Mouse (Mus musculus) hindbrain, embryonic 16.5 days (tissue): ENCODE measurements around the gene Prdx5. TPM values are rescaled to one million over a fixed set of nuclear protein-coding genes. Genes with fewer than 3 reads are reported as not detected.

Experiments used
- ATAC-seq: fragments of 200-750 bp; cut with Nextera tagmentation; 2 replicates; pipeline ENCODE4 v1.8.0; 2017; ENCODE audit warnings: moderate TSS enrichment, moderate library complexity
- H3K27ac ChIP-seq: fragments of 300-500 bp; sonication (generic); 2 replicates; pipeline ENCODE4 v1.5.1; 2014; ENCODE audit warnings: low read depth, mild to moderate bottlenecking, control low read depth, low read length, moderate library complexity
- H3K27me3 ChIP-seq: fragments of 300-500 bp; sonication (generic); replicated peaks from 2 replicates; pipeline ENCODE4 v1.6.1; 2014; ENCODE audit warnings: low read length; ENCODE audit not compliant: control insufficient read depth, insufficient read depth
- H3K36me3 ChIP-seq: fragments of 300-500 bp; sonication (generic); 2 replicates; pipeline ENCODE4 v1.6.1; 2014; ENCODE audit warnings: mild to moderate bottlenecking, low read length, moderate library complexity, mixed read lengths; ENCODE audit not compliant: control insufficient read depth, insufficient read depth
- H3K4me1 ChIP-seq: fragments of 300-500 bp; sonication (generic); 2 replicates; pipeline ENCODE4 v1.6.1; 2014; ENCODE audit warnings: low read depth, low read length; ENCODE audit not compliant: control insufficient read depth, insufficient read depth
- H3K4me2 ChIP-seq: fragments of 300-500 bp; sonication (generic); 2 replicates; pipeline ENCODE4 v1.6.1; 2014; ENCODE audit warnings: mild to moderate bottlenecking, low read length, control low read depth, moderate library complexity
- H3K4me3 ChIP-seq: fragments of 300-500 bp; sonication (generic); 2 replicates; pipeline ENCODE4 v1.5.1; 2014; ENCODE audit warnings: mild to moderate bottlenecking, low read length, control low read depth, moderate library complexity
- H3K9ac ChIP-seq: fragments of 300-500 bp; sonication (generic); 2 replicates; pipeline ENCODE4 v1.6.1; 2014; ENCODE audit warnings: low read depth, mild to moderate bottlenecking, control low read depth, low read length, moderate library complexity
- H3K9me3 ChIP-seq: fragments of 300-500 bp; sonication (generic); 2 replicates; pipeline ENCODE4 v1.6.1; 2014; ENCODE audit warnings: mild to moderate bottlenecking, low read length, moderate library complexity; ENCODE audit not compliant: control insufficient read depth
- WGBS: fragments of 180-500 bp; shearing (Covaris S2); extraction: QIAGEN DNeasy Blood & Tissue Kit; methylation state at CpG from one replicate; pipeline ENCODE4 v1.1.7; 2014; 5-methylcytosine and 5-hydroxymethylcytosine counted together
- microRNA-seq: library from miRNA; unstranded; fragments of <30 nt; microRNA quantifications from one replicate; pipeline ENCODE4, GENCODE M21; 2017
- polyA plus RNA-seq: library from polyadenylated mRNA; unstranded; fragments of >200 nt; fragmentation: Nextera tagmentation; extraction: Ambion mirVana; gene quantifications from 2 replicates; pipeline ENCODE4 v1.2.1, GENCODE M21; 2015

Gene Prdx5
- polyA plus RNA-seq, 1 experiment from 2014 or later, result 532 TPM

DNA sequence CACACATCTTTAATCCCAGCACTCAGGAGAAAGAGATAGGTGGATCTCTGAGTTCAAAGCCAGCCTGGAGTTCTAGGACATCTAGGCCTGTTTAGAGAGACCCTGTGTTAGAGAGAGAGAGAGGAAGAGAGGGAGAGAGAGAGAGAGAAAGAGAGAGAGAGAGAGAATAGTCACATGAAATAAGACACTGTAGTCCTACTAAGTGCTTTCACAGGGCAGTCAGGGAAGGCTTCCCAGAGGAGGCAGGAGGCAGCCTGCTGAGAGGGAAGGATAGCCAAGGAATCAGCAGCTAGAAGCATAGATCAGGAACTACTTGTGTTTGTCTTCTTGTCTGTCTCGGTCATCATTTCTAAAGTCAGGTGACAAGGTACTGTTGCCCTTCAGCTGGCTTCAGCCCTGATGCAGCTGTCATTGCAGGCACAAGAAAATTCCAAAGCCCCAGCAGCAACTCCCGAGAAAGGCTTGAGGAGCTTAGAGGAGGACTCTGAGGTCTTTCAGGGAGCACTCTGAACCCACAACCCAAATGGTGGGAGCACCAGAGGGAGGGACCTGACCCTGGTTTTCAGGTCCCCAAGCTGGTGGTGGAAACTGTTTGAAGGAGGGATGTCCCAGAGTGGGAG lies 50.8 kb downstream of the Prdx5 start:
- no peaks in the 10 kb centered on the region for H3K9me3 ChIP-seq
- no peak overlapping the region for H3K9ac ChIP-seq
- ATAC-seq, result no peak
- H3K4me1 ChIP-seq, result peaks cover 11% of the 10 kb centered on the region; the same call in 1 of the 2 replicates
- no peaks in the 10 kb centered on the region for H3K27me3 ChIP-seq
- no peak overlapping the region for H3K27ac ChIP-seq
- H3K4me2 ChIP-seq, result no peak overlapping the region
- no peaks in the 10 kb centered on the region for H3K36me3 ChIP-seq
- H3K4me3 ChIP-seq, result no peak overlapping the region
- 88% methylated on average over 2 of the region's 2 CpGs for WGBS

DNA sequence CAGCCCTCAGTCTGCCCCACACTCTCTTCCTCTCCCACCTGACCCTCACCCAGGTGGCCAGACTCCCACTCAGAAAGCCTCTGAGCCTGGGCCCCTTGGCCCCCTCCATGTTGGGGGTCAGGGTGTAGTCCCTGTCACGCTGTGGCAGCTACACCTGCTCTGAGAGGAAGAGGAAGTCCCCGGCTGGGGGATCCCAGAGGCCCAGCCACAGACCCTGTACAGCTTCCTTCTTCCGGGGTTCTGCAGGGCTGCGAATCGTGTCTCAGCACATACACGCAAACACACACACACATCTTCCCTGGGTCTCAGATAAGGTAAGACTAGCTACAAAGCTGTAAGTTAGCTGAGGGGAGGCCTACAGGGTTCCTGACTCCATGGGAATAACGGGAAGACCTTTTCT lies 51.9 kb downstream of the Prdx5 start, which contains the start of gene Ccdc88b:
Gene Ccdc88b (minus strand): TSS at position 181 of the 400 bp plus-strand sequence.
- no peaks in the 10 kb centered on the region for H3K9me3 ChIP-seq
- H3K36me3 ChIP-seq, result no peaks in the 10 kb centered on the region
- H3K9ac ChIP-seq, result no peak within 1 kb of the TSS
- no peak within 1 kb of the TSS for H3K27ac ChIP-seq
- H3K4me3 ChIP-seq, result no peak within 1 kb of the TSS
- no peak within 1 kb of the TSS for H3K4me2 ChIP-seq
- peaks cover 11% of the 10 kb centered on the region; the same call in 1 of the 2 replicates for H3K4me1 ChIP-seq
- no peaks in the 10 kb centered on the region for H3K27me3 ChIP-seq
- WGBS, result 81% methylated on average over 7 of the region's 7 CpGs
- no peak for ATAC-seq

DNA sequence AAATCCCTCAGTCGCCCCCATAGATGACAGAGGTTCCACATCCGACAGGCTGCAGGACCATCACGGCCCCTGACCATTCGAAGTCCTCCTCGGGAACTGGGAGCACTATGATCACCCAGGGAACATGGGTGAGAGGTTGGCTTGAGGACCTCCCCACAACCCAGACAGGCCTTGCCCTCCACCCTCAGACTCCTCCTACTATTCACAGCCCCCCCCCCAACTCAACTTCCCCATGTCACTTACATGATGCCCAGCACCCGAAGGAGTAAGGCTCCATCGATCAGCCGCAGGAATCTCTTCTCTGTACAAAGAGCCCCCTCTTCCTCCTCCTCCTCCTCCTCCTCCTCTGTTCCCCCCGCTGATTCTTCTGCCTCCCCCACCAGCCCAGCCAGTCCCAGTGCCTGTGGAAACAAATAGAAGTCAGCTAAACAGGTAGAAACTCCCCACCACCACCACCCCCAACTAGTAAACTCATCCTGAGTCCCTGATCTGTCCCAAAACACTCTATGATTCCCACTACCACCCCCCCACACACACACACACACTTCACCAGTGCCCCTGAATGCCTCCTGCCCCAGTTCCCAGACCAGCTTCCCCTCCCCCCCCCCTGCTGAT lies 52.4 kb downstream of the Prdx5 start:
- WGBS, result 78% methylated on average over 9 of the region's 9 CpGs
- H3K27me3 ChIP-seq, result no peaks in the 10 kb centered on the region

DNA sequence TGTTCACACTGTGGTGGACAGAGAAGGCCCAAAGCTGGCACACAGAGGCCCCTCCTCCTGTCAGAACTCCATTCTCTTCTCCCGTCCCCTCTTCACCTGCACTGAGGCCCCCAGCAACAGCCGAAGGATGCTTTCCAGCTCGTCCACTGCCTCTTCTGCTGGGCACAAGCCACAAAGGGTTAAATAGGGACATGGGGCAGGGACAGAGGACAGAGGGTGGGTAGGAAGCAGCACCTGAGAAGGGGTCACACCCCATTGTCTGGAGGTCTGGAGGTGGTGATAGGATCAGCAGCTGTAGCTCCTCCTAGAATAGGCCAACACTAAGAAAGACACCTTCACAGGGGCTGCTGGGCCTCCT lies 52.9 kb downstream of the Prdx5 start:
- 44% methylated on average over 3 of the region's 3 CpGs for WGBS
- Histone ChIP-seq H3K9ac (no peak overlapping the region), H3K27ac (no peak overlapping the region), H3K27me3 (no peaks in the 10 kb centered on the region), H3K4me3 (no peak overlapping the region), H3K36me3 (no peaks in the 10 kb centered on the region), H3K4me1 (peaks cover 11% of the 10 kb centered on the region; the same call in 1 of the 2 replicates), H3K9me3 (no peaks in the 10 kb centered on the region), H3K4me2 (no peak overlapping the region)
- ATAC-seq, result no peak

More for the DNA sequence above, 52.4 kb downstream of the Prdx5 start:
- Histone ChIP-seq H3K27ac (no peak overlapping the region), H3K9me3 (no peaks in the 10 kb centered on the region), H3K4me1 (peaks cover 11% of the 10 kb centered on the region; the same call in 1 of the 2 replicates), H3K4me3 (no peak overlapping the region), H3K9ac (no peak overlapping the region), H3K4me2 (no peak overlapping the region), H3K36me3 (no peaks in the 10 kb centered on the region)
- ATAC-seq, result no peak

Small RNA genes lying within 50 kb of the gene (microRNA-seq; reads per million reads assigned to microRNA genes)
- gene Mir6990, result 1.2 reads per million

Other genes with a start within 250 kb of the Prdx5 start
- gene Rps6ka4, start 69.5 kb downstream of the Prdx5 start, polyA plus RNA-seq, result 17.3 and 17.4 TPM in 2 replicates
- 0.80 and 0.85 TPM in 2 replicates for gene Ccdc88b, start 51.9 kb downstream of the Prdx5 start, polyA plus RNA-seq
- gene Trmt112, start 408 bp downstream of the Prdx5 start, polyA plus RNA-seq, result 93.9 and 101 TPM in 2 replicates
- 17.7 and 17.8 TPM in 2 replicates for gene Esrra, start 11.7 kb upstream of the Prdx5 start, polyA plus RNA-seq
- gene Catsperz, start 15.3 kb upstream of the Prdx5 start, polyA plus RNA-seq, result 2.9 and 3.3 TPM in 2 replicates
- 14.4 and 19.1 TPM in 2 replicates for gene Kcnk4, start 24.4 kb upstream of the Prdx5 start, polyA plus RNA-seq
- 96.0 and 109 TPM in 2 replicates for gene Bad, start 31.8 kb upstream of the Prdx5 start, polyA plus RNA-seq
- gene Gpr137, start 32.4 kb upstream of the Prdx5 start, polyA plus RNA-seq, result 67.1 and 77.6 TPM in 2 replicates
- 89.4 and 96.8 TPM in 2 replicates for gene Ppp1r14b, start 64.9 kb upstream of the Prdx5 start, polyA plus RNA-seq
- gene Plcb3, start 66.4 kb upstream of the Prdx5 start, polyA plus RNA-seq, result 13.1 and 13.8 TPM in 2 replicates
- gene Fkbp2, start 70.4 kb upstream of the Prdx5 start, polyA plus RNA-seq, result 159 and 192 TPM in 2 replicates
- gene Vegfb, start 77.5 kb upstream of the Prdx5 start, polyA plus RNA-seq, result 49.6 and 71.2 TPM in 2 replicates
- 22.7 and 24.8 TPM in 2 replicates for gene Dnajc4, start 82.5 kb upstream of the Prdx5 start, polyA plus RNA-seq
- 20.6 and 21.8 TPM in 2 replicates for gene Nudt22, start 86.0 kb upstream of the Prdx5 start, polyA plus RNA-seq
- 22.7 and 25.3 TPM in 2 replicates for gene Trpt1, start 86.0 kb upstream of the Prdx5 start, polyA plus RNA-seq
- 4.0 and 5.7 TPM in 2 replicates for gene Fermt3, start 109.4 kb upstream of the Prdx5 start, polyA plus RNA-seq
- gene Stip1, start 129.9 kb upstream of the Prdx5 start, polyA plus RNA-seq, result 214 and 236 TPM in 2 replicates
- 6.3 and 7.1 TPM in 2 replicates for gene Macrod1, start 146.7 kb upstream of the Prdx5 start, polyA plus RNA-seq
- gene Flrt1, start 195.6 kb upstream of the Prdx5 start, polyA plus RNA-seq, result 8.8 and 11.3 TPM in 2 replicates